Mouse (Mus musculus) bone marrow macrophage, adult 2 months (primary cell): ENCODE data around the gene Wdr1.

ENCODE experiments used
- CTCF ChIP-seq: IDR thresholded peaks from 2 replicates; pipeline ENCODE4 v1.5.1; 2012; ENCODE audit warnings: low read depth, mild to moderate bottlenecking, low read length, moderate library complexity
- POLR2A ChIP-seq: IDR thresholded peaks from 2 replicates; pipeline ENCODE4 v1.6.1; 2012; ENCODE audit warnings: mild to moderate bottlenecking, low read depth, low read length, borderline replicate concordance

- no peak for TF ChIP-seq CTCF
- no peak for TF ChIP-seq POLR2A
These were observed 73.3 kb downstream of the Wdr1 start for GRCm38 (mm10) chr5:38489739-38490138.
